Mouse (Mus musculus) CD4-positive naive resting alpha-beta T cell, adult 57 days (primary cell): Measurements from ENCODE around the gene Olfr1183. TPM values are rescaled to one million over a fixed set of nuclear protein-coding genes. Genes with fewer than 3 reads are reported as not detected.

Experiments used
- total RNA-seq: library from RNA; stranded (reverse); gene quantifications from one replicate; pipeline ENCODE4 v1.2.4, GENCODE M21; 2023

The Olfr1183 gene
- total RNA-seq, result not detected

DNA sequence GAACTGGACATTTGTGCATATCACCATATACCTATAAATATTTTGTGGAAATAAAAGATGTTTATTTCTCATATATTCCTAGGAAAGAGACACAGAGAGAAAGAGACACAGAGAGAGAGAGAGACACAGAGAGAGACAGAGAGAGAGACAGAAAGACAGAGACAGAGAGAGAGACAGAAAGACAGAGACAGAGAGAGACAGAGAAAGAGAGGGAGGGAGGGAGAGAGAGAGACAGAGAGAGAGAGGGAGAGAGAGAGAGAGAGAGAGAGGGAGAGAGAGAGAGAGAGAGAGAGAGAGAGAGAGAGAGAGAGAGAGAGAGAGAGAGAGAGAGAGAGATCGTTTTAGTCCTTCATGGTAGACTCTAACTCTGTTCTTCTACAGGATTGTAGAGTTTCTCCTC, at the start of gene Olfr1183:
Gene Olfr1183 (plus strand): TSS at position 301 of the 400 bp plus-strand sequence.

DNA sequence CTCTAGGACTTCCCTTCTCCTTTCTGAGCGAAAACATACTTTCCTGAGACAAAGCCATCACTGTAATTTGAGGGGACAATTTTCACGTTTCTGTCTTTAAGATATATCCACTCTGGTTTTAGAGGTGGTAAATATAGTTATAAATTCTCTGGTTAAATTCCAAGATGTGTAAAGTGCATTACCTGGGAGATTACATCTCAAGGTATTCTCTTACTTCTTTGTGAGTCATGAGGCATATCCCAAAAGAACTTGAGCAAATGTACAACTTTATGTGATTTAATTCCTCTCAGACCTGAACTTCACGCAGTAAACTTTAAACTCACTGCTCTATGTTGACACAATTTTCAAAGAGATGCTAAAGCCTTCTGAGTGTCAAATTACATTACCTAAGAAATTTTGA, 48.3 kb upstream of the Olfr1183 start, which contains the start of gene Olfr1179:
Gene Olfr1179 (minus strand): TSS at position 101 of the 400 bp plus-strand sequence.

DNA sequence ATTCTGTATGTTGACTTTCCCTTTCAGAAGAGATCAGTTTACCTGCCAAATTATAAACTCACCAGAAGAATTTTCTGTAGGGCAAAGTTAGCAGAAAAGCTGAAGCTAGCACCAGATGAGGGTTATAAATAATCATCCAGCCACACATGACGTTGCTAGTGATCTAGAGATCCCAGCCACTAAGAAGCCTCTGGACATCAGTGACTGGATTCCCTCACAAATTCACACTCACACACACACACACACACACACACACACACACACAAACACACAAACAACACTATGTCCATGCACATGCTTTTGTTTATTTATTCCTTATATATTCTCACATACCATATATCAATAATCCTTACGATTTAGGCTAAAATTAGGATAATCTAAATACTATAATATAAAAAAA, 35.6 kb upstream of the Olfr1183 start, which contains the start of gene Olfr1180:
Gene Olfr1180 (minus strand): TSS at position 101 of the 400 bp plus-strand sequence.

DNA sequence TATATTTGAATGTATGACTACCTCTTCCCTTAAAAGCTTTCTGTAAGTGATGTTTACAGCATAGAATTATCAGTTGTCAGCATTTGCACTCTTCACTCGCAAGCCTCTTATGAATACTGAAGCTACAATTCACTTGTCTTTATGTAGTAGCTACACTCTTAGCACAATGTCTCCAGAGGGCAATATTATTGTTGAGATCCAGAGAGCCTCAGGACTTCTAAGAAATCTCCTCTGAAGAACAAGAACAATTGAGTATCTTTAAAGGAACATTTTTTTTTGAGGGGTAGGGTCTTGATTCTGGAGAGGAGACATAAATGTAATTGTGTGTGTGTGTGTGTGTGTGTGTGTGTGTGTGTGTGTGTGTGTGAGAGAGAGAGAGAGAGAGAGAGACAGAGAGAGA, 28.6 kb upstream of the Olfr1183 start, which contains the start of gene Olfr1181:
Gene Olfr1181 (minus strand): TSS at position 101 of the 400 bp plus-strand sequence.

DNA sequence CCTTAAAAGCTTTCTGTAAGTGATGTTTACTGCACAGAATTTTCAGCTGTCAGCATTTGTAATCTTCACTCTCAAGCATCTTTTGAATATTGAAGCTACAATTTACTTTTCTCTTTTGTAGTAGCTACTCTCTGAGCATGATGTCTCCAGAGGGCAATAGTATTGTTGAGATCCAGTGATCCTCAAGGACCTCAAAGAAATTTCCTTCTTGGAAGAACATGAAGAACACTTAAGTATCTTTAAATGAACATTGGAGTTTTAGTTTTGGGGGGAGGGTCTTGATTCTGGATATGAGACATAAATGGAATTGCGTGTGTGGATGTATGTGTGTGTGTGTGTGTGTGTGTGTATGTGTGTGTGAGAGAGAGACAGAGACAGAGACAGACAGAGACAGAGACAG, 5.6 kb upstream of the Olfr1183 start, which contains the start of gene Gm13757:
Gene Gm13757 (minus strand): TSS at position 101 of the 400 bp plus-strand sequence.

DNA sequence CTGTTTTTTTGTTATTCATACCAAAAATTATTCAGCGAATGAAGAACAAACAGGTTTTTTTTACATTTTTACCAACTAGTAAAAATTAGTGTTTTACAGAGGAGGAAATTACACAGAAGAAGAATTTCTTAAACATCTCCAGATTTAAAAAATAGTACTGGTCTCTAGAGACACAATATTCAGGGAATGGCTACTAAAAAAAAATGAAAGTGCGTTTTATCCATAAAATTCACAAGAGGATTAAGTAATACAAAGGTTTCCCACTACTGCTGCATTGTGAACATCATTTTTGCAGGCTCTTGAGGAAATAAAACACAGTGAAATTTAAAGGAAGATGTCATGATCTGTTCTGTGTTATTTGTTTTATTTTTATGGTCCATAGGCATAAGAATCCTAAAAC, 28.6 kb downstream of the Olfr1183 start, which contains the start of gene Olfr1184:
Gene Olfr1184 (plus strand): TSS at position 301 of the 400 bp plus-strand sequence.

DNA sequence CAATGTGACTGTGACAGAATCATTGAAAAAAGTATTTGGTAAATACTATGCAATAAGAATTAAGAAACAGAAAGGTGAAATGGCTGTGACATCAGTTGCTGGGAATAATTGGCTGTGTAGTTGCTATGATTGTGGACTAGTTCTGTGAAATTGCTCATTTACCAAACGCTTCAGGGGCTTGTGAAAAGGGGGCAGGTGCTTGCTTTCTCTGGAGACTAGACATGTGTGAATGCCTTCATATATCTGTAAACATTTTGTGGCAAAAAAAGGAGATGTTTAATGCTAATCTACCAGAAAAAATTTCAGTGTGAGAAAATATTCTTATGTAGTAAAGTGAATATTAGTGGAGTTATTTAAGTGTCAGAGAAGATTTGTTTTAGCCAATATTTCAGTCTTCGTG, 38.4 kb downstream of the Olfr1183 start, which contains the start of gene Olfr1185-ps1:
Gene Olfr1185-ps1 (plus strand): TSS at position 301 of the 400 bp plus-strand sequence.

DNA sequence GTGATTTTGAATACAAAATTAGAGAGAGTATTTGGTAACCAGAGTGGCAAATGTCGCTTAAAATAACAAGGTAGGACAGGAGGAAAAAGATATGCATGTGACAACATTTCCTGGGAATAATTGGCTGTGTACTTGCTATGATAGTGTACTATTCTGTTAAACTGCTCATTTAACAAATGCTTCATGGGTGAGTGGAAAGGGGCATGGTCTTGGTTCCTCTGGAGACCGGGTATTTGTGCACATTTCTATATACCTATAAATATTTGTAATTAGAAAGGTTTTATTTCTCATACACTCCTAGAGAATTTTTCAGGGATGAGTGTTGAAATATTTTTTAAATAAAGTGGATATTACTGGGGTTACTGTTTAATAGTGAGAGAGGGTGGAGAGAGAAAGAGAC, 63.6 kb downstream of the Olfr1183 start, which contains the start of gene Olfr1186:
Gene Olfr1186 (plus strand): TSS at position 301 of the 400 bp plus-strand sequence.

Other genes with a start within 250 kb of the Olfr1183 start
- gene Olfr1170, start 226.5 kb upstream of the Olfr1183 start, total RNA-seq, result not detected
- not detected for gene Olfr1173, start 175.0 kb upstream of the Olfr1183 start, total RNA-seq
- gene Olfr1174-ps, start 139.7 kb upstream of the Olfr1183 start, total RNA-seq, result not detected
- not detected for gene Olfr1175-ps, start 127.7 kb upstream of the Olfr1183 start, total RNA-seq
- gene Olfr1176, start 118.1 kb upstream of the Olfr1183 start, total RNA-seq, result not detected
- gene Olfr1177-ps, start 108.4 kb upstream of the Olfr1183 start, total RNA-seq, result not detected
- gene Olfr1178, start 67.8 kb upstream of the Olfr1183 start, total RNA-seq, result not detected
- gene Olfr1179, start 48.4 kb upstream of the Olfr1183 start, total RNA-seq, result not detected
- gene Olfr1180, start 35.7 kb upstream of the Olfr1183 start, total RNA-seq, result not detected
- not detected for gene Olfr1181, start 28.7 kb upstream of the Olfr1183 start, total RNA-seq
- gene Gm13757, start 5.7 kb upstream of the Olfr1183 start, total RNA-seq, result not detected
- gene Olfr1184, start 28.7 kb downstream of the Olfr1183 start, total RNA-seq, result not detected
- gene Olfr1185-ps1, start 38.5 kb downstream of the Olfr1183 start, total RNA-seq, result not detected
- not detected for gene Olfr1186, start 63.7 kb downstream of the Olfr1183 start, total RNA-seq
- not detected for gene Olfr1188, start 102.1 kb downstream of the Olfr1183 start, total RNA-seq
- not detected for gene Olfr1189, start 131.6 kb downstream of the Olfr1183 start, total RNA-seq
- gene Olfr1191-ps1, start 185.7 kb downstream of the Olfr1183 start, total RNA-seq, result 0.09 TPM
- gene Olfr1192-ps1, start 193.6 kb downstream of the Olfr1183 start, total RNA-seq, result not detected
- not detected for gene Olfr1193, start 220.8 kb downstream of the Olfr1183 start, total RNA-seq
- not detected for gene Olfr1195, start 234.3 kb downstream of the Olfr1183 start, total RNA-seq
- gene Olfr1196, start 249.7 kb downstream of the Olfr1183 start, total RNA-seq, result not detected